Mouse (Mus musculus) spleen, postnatal 14 days (tissue): ENCODE results near the gene Ccdc117.
"Not testable (repeated sequence)": the region's sequence is repeated elsewhere in the genome, so short reads cannot be mapped to it uniquely, and the experiment has no call there.

Experiments
- DNase-seq, 2 experiments: peaks; one replicate each; pipeline ENCODE4 v3.0.0; 2021 to 2022; ENCODE audit warnings: low spot score in 2 of 2

Gene Ccdc117

DNA sequence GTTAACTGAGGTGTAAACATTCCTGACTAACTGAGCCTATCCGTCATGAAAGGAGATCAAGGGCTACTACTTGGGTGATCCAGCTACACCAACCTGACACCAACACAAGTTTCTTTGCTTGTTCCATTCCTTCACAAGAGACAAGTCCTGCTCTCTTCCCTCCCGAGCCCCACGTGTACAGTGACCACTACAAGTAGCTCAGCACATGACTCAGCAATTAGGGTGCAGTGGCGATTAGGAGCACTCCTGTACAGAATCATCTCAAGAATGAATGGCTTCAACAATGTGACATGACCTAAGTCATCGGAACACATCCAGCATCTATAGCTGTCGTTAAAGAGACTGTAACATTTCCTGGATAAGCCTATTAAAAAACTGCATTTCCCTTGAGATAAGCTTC, 11.3 kb downstream of the Ccdc117 start:
- no peak for DNase-seq

- no peak for DNase-seq
Observed at GRCm38 (mm10) chr11:5530172-5530571, 11.8 kb downstream of the Ccdc117 start.

DNA sequence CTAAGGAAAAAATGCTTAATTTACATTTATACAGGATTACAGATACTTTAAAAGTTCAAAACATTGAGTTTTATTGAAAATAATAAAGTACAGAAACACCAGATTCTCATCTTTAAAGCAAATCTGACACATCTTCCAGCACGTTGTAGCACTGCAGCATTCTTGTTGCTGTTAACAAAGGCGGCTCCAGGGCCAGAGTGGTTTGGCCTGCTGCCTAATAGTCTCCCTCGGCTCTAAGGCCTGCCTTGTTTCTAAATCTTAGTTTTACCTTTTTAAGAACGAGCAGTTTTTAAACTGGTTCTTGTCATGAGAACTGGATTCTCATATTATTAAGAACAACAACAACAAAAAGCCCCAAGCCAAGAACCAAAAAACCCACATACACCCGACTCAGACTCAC, 13.1 kb downstream of the Ccdc117 start:
- DNase-seq, result no peak

- DNase-seq, result no peak
Observed at GRCm38 (mm10) chr11:5527865-5528523, 14.0 kb downstream of the Ccdc117 start.

DNA sequence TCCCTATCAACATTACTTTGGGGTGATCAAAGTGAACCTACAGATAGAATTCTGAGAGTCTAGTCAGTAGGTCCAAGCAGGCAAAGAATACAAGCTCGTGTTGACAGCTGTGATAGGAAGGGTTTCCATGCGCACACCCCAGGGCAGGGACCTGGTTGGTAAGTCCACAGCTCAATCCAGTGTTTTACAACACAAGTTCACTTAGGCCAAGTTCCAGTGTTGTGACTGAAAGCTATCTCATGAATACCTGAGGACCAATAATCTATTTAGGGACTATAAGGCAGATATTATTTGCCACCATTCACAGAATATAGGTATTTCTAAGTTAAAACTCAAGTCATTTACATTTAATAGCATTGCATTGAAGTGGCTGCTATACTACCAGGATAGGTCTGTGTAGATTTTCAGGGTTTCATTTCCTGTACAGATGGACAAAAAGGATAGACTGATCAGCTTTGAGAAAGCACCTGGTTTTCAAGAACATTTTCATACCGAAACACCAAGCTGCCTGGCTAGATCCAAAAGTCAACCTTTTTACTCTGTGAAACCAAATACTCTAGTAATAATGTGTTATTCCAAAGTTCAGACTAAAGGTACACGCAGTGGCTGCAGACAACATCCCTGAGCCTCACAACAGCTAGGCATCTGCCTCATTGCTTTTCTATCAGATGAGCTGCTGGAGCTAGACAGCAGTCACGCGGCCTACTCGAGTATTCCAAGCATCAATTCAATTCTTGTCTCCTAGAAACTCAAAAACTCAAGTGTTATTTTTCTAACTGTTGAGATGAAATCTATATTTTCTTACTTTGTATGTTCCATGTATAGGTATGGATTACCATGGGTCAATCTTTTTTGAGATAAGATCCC, 15.2 kb downstream of the Ccdc117 start:
- no peak for DNase-seq

DNA sequence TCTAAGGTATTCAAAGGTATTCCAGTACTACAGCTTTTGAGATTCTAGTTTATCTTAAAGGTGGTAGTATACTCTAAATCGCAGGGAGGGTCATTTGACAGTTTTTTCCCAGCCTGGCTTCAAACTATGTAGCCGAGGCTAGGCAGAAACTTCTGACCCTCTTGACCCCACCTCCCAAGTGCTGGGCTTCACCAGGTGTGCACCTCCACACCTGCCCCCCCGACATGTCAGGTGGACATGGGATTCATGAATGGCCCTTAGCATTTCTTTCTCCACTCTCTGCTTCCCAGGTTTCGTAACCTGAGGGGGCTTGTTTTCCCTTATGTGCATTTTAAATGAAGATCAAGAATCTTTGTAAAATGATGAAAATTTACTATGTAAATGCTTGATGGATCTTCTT, 16.6 kb downstream of the Ccdc117 start:
- DNase-seq, result no peak

DNA sequence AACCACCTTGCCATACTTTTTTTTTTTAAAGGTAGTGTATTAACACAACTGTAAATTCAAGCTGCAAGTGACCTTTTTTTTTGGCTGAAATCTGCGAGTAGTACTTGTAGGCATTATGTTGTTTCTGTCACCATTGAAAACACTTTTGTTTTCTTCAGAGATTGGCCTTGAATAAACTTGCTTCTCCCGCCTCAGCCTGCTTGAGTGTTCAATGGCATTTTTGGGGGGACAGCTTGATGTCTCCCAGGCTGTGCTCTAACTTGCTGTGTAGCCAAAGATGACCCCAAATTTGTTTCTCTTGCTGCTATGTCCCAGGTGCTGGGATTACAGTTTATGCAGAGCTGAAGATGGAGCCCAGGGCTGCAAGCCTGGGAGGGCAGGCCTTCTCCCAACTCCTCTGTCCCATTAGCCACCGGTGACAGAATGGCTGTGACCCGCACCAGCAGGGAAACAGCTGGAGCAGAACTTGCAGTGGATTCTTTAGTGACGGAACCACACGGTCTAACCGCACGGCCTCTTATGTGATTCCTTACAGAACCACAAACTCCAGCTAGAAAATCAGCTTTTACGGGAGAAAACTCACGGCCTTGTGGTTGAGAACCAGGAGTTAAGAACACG, 19.1 kb downstream of the Ccdc117 start:
- no peak for DNase-seq

GRCm38 (mm10) chr11:5521516-5522291, 20.3 kb downstream of the Ccdc117 start:
- DNase-seq, result peak in 1 of 2 experiments; percentile 55

- DNase-seq, result no peak
Observed at GRCm38 (mm10) chr11:5521266-5521515, 20.8 kb downstream of the Ccdc117 start.

GRCm38 (mm10) chr11:5520412-5521265, 21.3 kb downstream of the Ccdc117 start, which contains the start of gene Xbp1:
Gene Xbp1 (plus strand): TSS chr11:5520659.
- DNase-seq, result peak; percentile 93 to 96

- DNase-seq, result no peak
Observed at GRCm38 (mm10) chr11:5519681-5520080, 22.3 kb downstream of the Ccdc117 start.

DNA sequence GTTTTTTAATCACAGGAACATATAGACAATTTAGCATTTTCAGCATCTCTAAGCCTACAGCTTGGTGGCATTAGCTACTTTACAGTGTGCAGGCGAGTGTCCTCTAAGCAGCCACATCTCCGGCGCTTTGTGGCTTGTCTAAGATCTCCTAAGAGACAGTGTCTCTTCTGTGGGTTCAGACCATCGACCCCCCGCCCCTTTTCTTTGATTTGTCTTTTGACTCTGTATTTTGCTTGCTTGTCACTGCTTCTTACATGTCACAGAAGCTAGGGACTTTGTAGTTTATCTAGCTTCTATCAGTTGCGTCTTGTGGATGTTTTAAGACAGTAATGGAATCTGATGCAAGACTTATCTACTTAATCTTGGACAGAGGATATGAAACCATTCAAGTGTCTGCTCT, 24.6 kb downstream of the Ccdc117 start:
- DNase-seq, result no peak

DNA sequence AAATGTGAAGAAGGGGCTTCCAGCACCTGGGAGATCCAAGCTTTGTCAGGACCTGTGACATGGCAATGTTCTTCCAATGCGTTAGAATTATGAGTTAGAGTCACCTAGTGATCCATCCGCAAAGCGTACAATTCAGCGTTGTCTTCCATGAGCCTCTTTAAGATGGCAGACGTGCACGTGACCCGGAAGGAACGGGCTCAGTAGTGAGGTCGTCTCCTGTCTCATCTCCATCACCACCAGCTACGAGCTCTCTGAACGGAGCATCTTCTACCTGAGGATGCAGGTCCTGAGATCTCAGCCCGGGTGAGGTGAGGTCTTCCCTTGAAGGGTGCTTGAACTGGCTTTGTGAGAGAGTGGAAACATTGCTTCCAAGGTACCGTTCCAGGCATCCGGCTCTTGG, 25.4 kb downstream of the Ccdc117 start:
- no peak for DNase-seq

DNA sequence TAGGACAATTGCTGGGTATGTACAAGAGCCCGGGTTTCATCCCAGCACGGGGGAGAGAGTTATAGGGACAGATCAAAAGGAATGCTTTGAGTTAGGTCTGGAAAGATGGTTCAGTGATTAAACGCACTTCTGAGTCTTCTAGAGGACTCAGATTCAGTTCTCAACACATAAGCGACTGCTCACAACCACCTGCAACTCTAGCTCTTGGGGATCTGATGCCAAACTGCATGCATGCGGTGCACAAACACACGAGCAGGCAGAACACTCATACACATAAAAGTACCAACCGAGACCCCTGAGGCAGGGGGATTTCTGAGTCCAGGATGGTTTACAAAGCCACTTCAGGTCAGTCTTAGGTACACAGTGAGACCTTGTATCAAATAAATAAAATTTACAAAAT, 25.8 kb downstream of the Ccdc117 start:
- no peak for DNase-seq

GRCm38 (mm10) chr11:5515655-5516054, 26.3 kb downstream of the Ccdc117 start:
- DNase-seq, result no peak

- DNase-seq, result no peak
Observed at GRCm38 (mm10) chr11:5515196-5515595, 26.8 kb downstream of the Ccdc117 start.

DNA sequence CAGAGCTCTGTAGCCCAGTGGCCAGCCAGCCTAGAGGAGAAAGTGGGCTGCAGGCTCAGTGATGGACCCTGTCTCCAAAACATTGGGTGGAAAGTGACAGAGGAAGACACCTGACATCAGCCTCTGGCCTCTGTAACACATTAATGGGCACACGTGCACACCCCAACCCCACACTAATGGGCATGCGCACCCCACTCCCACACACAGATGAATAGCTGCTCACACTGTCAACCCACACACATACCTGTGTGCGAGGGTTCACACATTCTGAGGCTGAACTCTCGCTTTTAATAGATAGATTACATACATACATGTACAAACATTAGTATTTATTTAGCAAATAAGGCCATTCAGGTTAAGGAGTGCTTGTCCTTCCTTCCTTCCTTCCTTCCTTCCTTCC, 27.9 kb downstream of the Ccdc117 start:
- DNase-seq, result no peak

DNA sequence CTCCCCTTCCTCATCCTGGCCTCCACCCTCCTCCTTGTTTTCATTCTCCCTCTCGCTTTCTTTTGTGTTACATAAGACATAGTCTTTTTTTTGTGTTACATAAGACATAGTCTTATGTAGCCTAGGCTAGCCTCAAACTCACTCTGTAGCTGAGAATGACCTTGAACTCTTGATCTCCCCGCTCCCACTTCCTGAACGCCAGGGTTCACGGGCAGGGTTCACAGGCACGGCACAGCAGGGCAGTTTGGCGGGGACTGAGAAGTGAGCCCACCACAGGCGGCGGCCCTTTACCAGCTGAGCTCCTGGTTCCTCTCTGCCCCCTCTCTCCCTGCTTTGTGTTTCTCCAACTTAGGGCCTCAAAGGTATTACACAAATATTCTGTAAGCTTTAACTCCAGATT, 29.0 kb downstream of the Ccdc117 start:
- DNase-seq, result no peak

- no peak for DNase-seq
Observed at GRCm38 (mm10) chr11:5512099-5512725, 29.8 kb downstream of the Ccdc117 start.

- DNase-seq, result not testable (repeated sequence)
Observed at GRCm38 (mm10) chr11:5510686-5511085, 31.3 kb downstream of the Ccdc117 start.

DNA sequence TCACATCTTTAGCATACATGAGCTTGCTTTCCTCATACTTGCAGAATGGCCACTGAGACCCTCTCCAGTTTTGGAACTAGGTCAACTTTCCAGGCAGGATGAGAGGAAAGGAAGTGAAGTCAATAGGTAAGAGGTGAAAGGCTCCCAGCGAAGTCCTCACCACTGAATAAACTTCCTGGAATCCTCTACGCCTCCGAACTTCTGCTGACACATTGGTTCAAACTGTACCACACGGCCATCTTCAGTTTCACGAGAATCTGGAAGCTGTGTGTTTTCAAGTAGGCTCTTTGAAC, 31.9 kb downstream of the Ccdc117 start:
- no peak for DNase-seq
